Comparison of ENCODE assay signal across 9 mouse cellular contexts in the genomic region with DNA sequence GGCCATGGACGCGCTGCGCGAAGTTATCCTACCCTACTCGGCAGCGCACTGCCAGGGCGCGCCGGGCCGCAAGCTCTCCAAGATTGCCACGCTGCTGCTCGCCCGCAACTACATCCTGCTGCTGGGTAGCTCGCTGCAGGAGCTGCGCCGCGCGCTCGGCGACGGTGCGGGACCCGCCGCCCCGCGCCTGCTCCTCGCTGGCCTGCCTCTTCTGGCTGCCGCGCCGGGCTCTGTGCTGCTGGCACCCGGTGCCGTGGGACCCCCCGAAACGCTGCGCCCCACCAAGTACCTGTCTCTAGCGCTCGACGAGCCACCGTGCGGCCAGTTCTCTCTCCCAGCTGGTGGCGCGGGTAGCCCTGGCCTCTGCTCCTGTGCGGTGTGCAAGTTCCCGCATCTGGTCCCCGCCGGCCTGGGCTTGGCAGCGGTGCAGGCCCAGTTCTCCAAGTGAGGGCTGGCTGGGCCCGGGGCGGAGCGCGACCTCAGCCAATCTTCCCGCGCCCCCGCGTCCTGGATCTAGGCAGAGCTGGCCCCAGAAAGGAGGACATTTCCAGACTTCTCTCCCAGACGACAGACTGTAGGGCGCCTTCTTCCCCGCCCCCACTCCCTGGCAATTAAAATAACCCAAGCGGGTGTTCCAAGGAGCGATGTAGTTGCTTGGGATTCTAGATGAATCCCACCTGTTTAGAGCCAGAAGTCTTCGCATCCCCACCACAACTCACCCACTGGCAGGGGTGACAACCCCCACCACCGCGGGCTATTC. TPM values are rescaled to one million over a fixed set of nuclear protein-coding genes. Genes with fewer than 3 reads are reported as not detected.
DNase-seq lines count a peak whose midpoint lies in the region; ATAC-seq lines count a peak whose summit lies in the region.
"Had no signal": no experiment of that assay in that cellular context is flagged by ENCODE, and none has a peak within 500 bp of the region (broad histone marks: within the 10 kb centered on the region; RNA-seq: fewer than 3 reads in every experiment).

No protein-coding gene starts in this region.

- peak overlapping the region; percentile 91 for H3K4me2 ChIP-seq in heart, embryonic 15.5 days
- peak overlapping the region; percentile 91 for H3K4me2 ChIP-seq in forebrain, embryonic 12.5 days

- no peak overlapping the region for H3K27ac ChIP-seq in heart, embryonic 15.5 days
- H3K27ac ChIP-seq in forebrain, embryonic 12.5 days = no peak overlapping the region

- H3K4me1 ChIP-seq in heart, embryonic 15.5 days (replicated peaks) = peaks cover 23% of the 10 kb centered on the region
- peaks cover 27% of the 10 kb centered on the region for H3K4me1 ChIP-seq in forebrain, embryonic 12.5 days

- no peaks in the 10 kb centered on the region for H3K36me3 ChIP-seq in heart, embryonic 15.5 days
- no peaks in the 10 kb centered on the region for H3K36me3 ChIP-seq in forebrain, embryonic 12.5 days (replicated peaks)

- peaks cover 99% of the 10 kb centered on the region for H3K27me3 ChIP-seq in heart, embryonic 15.5 days
- H3K27me3 ChIP-seq in forebrain, embryonic 12.5 days = peaks cover 100% of the 10 kb centered on the region

- peak overlapping the region; percentile 52 for H3K4me3 ChIP-seq in heart, embryonic 15.5 days
- H3K4me3 ChIP-seq in forebrain, embryonic 12.5 days (replicated peaks) = peak overlapping the region; percentile 48

- no peak overlapping the region for H3K9ac ChIP-seq in heart, embryonic 15.5 days
- H3K9ac ChIP-seq in forebrain, embryonic 12.5 days = peak overlapping the region; percentile 51

- no peaks in the 10 kb centered on the region for H3K9me3 ChIP-seq in heart, embryonic 15.5 days (replicated peaks)
- no peaks in the 10 kb centered on the region for H3K9me3 ChIP-seq in forebrain, embryonic 12.5 days

- ATAC-seq in heart, embryonic 15.5 days (replicated peaks; ENCODE audit: insufficient number of reproducible peaks, insufficient read depth, low FRiP score, low read depth) = no peak
- ATAC-seq in forebrain, embryonic 12.5 days (ENCODE audit: low FRiP score) = peak; percentile 44; the same call in 1 of the 2 replicates
- ATAC-seq: Patski had no signal

- DNase-seq in heart, adult 11 months = no peak
- peak; percentile 48 for DNase-seq in R1 (ENCODE audit: low read depth, low spot score)
- peak; percentile 40 to 44 for DNase-seq in layer of hippocampus, postnatal 36 days
- peak; percentile 64 for DNase-seq in neural tube, embryonic 10.5 days (ENCODE audit: extremely low spot score, low spot score)
- no peak for DNase-seq in thymus, postnatal 10 days (ENCODE audit: low spot score in 2 of 2)
- DNase-seq in cerebellum, adult 9-10 months = no peak

- under 1% methylated on average over 63 of the region's 63 CpGs for WGBS in heart, embryonic 15.5 days
- WGBS in forebrain, embryonic 12.5 days = under 1% methylated on average over 63 of the region's 63 CpGs

RNA-seq across cellular contexts. Expression of a gene that starts 0.8 kb away (rescaled TPM):
- 0.11 TPM in 2 replicates for polyA plus RNA-seq in heart, embryonic 15.5 days (2015; fragmentation: Nextera tagmentation; extraction: Ambion mirVana)
- polyA plus RNA-seq in forebrain, embryonic 12.5 days (2016; fragmentation: Nextera tagmentation; extraction: Ambion mirVana) = 9.9 and 11.8 TPM in 2 replicates
- total RNA-seq in layer of hippocampus, postnatal 36 days (2021) = 100 to 1,000 TPM; 128 to 134 TPM
- polyA plus RNA-seq: Patski had no signal

RNA-seq across cellular contexts. Expression of a gene that starts 45.1 kb away (rescaled TPM):
- polyA plus RNA-seq in heart, embryonic 15.5 days (2015; fragmentation: Nextera tagmentation; extraction: Ambion mirVana) = not detected in 2 replicates
- polyA plus RNA-seq in forebrain, embryonic 12.5 days (2016; fragmentation: Nextera tagmentation; extraction: Ambion mirVana) = 20.8 and 28.1 TPM in 2 replicates
- total RNA-seq in layer of hippocampus, postnatal 36 days (2021) = 10 to 100 TPM; 29.1 to 33.7 TPM
- polyA plus RNA-seq: Patski had no signal

Comparison
In these comparisons a context has a peak if more than half of its experiments do, and no peak if none do; other contexts are left out.
1. DNase-seq: peak in R1 (single experiment), layer of hippocampus, postnatal 36 days (2 of 2) and neural tube, embryonic 10.5 days (single experiment); none in heart, adult 11 months (single experiment), thymus, postnatal 10 days (0 of 2) and cerebellum, adult 9-10 months (single experiment).
2. RNA of a gene that starts 45.1 kb away (polyA plus RNA-seq): 20.8 to 28.1 TPM in forebrain, embryonic 12.5 days; not detected in heart, embryonic 15.5 days; every median in the first group is over 10 times any median in the second.